Mouse (Mus musculus) testis, postnatal 10 days (tissue): ENCODE measurements around the gene Gm28102.
"Not testable (repeated sequence)": the region's sequence is repeated elsewhere in the genome, so short reads cannot be mapped to it uniquely, and the experiment has no call there.

Experiments used
- DNase-seq: peaks from one replicate; pipeline ENCODE4 v3.0.0; 2021; ENCODE audit warnings: low spot score

Gene Gm28102

DNA sequence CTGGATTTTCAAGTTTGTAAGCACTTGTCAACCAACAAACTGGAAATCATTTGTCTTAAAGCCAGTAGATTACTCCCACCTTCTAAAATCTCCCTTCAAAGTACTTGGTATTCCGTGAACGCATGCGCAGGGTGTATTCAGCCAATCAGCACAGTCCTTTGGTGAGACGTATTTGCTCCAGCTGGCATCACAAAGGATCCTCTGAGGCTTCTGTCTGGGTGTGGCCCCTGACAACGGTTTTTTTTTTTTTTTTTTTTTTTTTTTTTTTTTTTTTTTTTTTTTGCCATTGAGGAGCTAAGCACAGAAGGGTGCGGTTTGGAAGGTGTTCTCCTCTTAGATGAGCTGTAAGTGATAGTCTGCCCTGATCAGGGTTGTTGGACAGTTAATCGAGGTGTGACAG lies at the start of gene Gm28102:
Gm28102 (plus strand) TSS at position 301 of the 400 bp plus-strand sequence.
- DNase-seq = not testable (repeated sequence)
